22 mouse cellular contexts compared by ENCODE assay signal in the genomic region with DNA sequence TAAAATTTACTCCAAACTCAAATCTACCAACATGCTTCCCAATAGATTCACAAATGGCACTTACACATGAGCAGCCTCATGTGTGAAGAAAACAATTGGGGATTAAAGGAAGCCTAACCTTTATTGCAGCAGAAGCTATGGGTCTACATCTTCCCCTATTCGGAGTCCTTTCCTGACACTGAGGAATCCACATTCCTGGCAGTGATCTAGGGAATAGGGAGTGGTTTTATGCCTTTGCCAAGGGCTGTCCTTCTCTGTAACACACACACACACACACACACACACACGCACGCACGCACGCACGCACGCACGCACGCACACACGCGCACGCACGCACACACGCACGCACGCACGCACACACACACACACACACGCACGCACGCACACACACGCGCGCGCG. TPM values are rescaled to one million over a fixed set of nuclear protein-coding genes. Genes with fewer than 3 reads are reported as not detected.
DNase-seq lines count a peak whose midpoint lies in the region; TF ChIP-seq lines count a peak whose summit lies in the region.
"Had no signal": no experiment of that assay in that cellular context is flagged by ENCODE, and none has a peak within 500 bp of the region (broad histone marks: within the 10 kb centered on the region; RNA-seq: fewer than 3 reads in every experiment).

No protein-coding gene starts in this region.

- TF ChIP-seq EP300 in ES-Bruce4 (IDR thresholded peaks at IDR 0.05; ENCODE audit: insufficient read depth, low read depth, low read length): no peak

- peak; percentile 58 for DNase-seq in R1 (ENCODE audit: low read depth, low spot score)
- DNase-seq in cerebellum, adult 11 months: no peak
- no peak for DNase-seq in lung, adult 18-20 months
- no peak for DNase-seq in layer of hippocampus, postnatal 14 days (ENCODE audit: low spot score in 2 of 2)
- DNase-seq: adrenal gland, adult 8-10 months; adrenal gland, postnatal 14 days; adrenal gland, postnatal 36 days; cerebellum, adult 18-20 months; cerebellum, adult 8-10 months; cerebellum, adult 9-11 months; cerebellum, postnatal 14 days; cerebellum, postnatal 36 days; embryo, embryonic 11 days had no signal

- H3K27ac ChIP-seq in ES-Bruce4 (ENCODE audit: insufficient read depth, low read length): no peak overlapping the region
- H3K27ac ChIP-seq: embryonic facial prominence, embryonic 13.5 days; embryonic facial prominence, embryonic 15.5 days; forebrain, embryonic 10.5 days; forebrain, embryonic 12.5 days had no signal

- no peaks in the 10 kb centered on the region for H3K36me3 ChIP-seq in E14TG2a.4 (ENCODE audit: insufficient read depth, low read length)
- no peaks in the 10 kb centered on the region for H3K36me3 ChIP-seq in ES-Bruce4 (ENCODE audit: control insufficient read depth, insufficient read depth, low read length, poor library complexity, severe bottlenecking)
- H3K36me3 ChIP-seq: embryonic facial prominence, embryonic 13.5 days; embryonic facial prominence, embryonic 15.5 days; forebrain, embryonic 10.5 days; forebrain, embryonic 12.5 days; G1E had no signal

- H3K4me3 ChIP-seq in E14TG2a.4 (replicated peaks; ENCODE audit: low read length): peak overlapping the region; percentile 46; the same call in 1 of the 2 replicates
- peak overlapping the region; percentile 78 for H3K4me3 ChIP-seq in ES-Bruce4 (ENCODE audit: low read depth, low read length)
- H3K4me3 ChIP-seq: embryonic facial prominence, embryonic 13.5 days; embryonic facial prominence, embryonic 15.5 days; erythroblast, embryonic 14.5 days; forebrain, embryonic 10.5 days; forebrain, embryonic 12.5 days had no signal

- peaks cover 22% of the 10 kb centered on the region for H3K4me1 ChIP-seq in E14TG2a.4 (replicated peaks; ENCODE audit: low read depth, low read length)
- no peaks in the 10 kb centered on the region for H3K4me1 ChIP-seq in ES-Bruce4 (ENCODE audit: control insufficient read depth, insufficient read depth, low read length)

- no peak for TF ChIP-seq CTCF in E14TG2a.4 (conservative IDR thresholded peaks at IDR 0.05; ENCODE audit: low read length)
- no peak for TF ChIP-seq CTCF in ES-Bruce4 (IDR thresholded peaks at IDR 0.05; ENCODE audit: low read depth, low read length)

- H3K9ac ChIP-seq in ES-Bruce4 (ENCODE audit: low read depth, poor library complexity, severe bottlenecking): no peak overlapping the region
- H3K9ac ChIP-seq: embryonic facial prominence, embryonic 13.5 days; embryonic facial prominence, embryonic 15.5 days; forebrain, embryonic 12.5 days had no signal

- H3K9me3 ChIP-seq in E14TG2a.4 (ENCODE audit: low read length) (no peaks in the 10 kb centered on the region), ES-Bruce4 (replicated peaks; ENCODE audit: control insufficient read depth, insufficient read depth, low read length, poor library complexity, severe bottlenecking) (no peaks in the 10 kb centered on the region)
- H3K9me3 ChIP-seq: embryonic facial prominence, embryonic 13.5 days; embryonic facial prominence, embryonic 15.5 days; forebrain, embryonic 10.5 days; forebrain, embryonic 12.5 days; G1E had no signal

- TF ChIP-seq POLR2A in ES-Bruce4 (IDR thresholded peaks at IDR 0.05; ENCODE audit: insufficient read depth, low read length): no peak

- H3K27me3 ChIP-seq in E14TG2a.4 (ENCODE audit: insufficient read depth, low read length) (peaks cover 5% of the 10 kb centered on the region; the same call in 1 of the 2 replicates), ES-Bruce4 (ENCODE audit: control insufficient read depth, insufficient read depth, low read length, poor library complexity, severe bottlenecking) (peaks cover 5% of the 10 kb centered on the region)
- H3K27me3 ChIP-seq: embryonic facial prominence, embryonic 15.5 days; Patski had no signal

RNA-seq across cellular contexts. Expression of gene Abca1, which starts 5.5 kb away (rescaled TPM):
- polyA plus RNA-seq in ES-Bruce4 (2011; ENCODE audit: insufficient read depth, insufficient read length, low read depth, missing spikeins): 2.4 and 2.6 TPM in 2 replicates
- 10 to 100 TPM; 30.1 to 33.6 TPM for total RNA-seq in layer of hippocampus, postnatal 14 days (2021)
